Mouse (Mus musculus): ENCODE results near the gene Gfra4. TPM values are rescaled to one million over a fixed set of nuclear protein-coding genes. Genes with fewer than 3 reads are reported as not detected.
A peak's percentile ranks its signal among the peaks of the same experiment; 100 is the strongest.

Gene Gfra4
- polyA plus RNA-seq (2016; fragmentation: Nextera tagmentation; extraction: Ambion mirVana) = 5.9 and 6.8 TPM in 2 replicates

DNA sequence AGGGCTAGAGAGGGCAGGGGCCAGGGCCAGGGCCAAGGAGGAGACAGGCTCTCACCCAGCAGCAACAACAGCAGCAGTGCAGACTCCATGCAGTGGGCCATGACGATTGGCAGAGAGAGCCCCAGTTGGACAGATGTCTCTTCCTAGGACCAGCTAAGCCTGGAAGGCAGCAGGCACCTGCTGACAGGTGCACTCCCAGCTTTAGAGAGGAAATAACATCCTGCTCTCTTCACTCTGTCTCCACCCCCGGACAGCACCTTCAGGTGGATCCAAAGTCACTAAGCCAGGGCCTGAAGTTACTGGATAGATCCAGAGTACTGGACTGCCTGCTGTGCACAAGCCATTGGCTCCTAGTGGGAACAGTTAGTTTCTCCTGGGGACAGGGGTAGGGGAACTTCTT lies at the start of gene Gfra4:
Gene Gfra4 (minus strand): TSS at position 101 of the 400 bp plus-strand sequence.
- peaks cover 7% of the 10 kb centered on the region; the same call in 1 of the 2 replicates for H3K4me1 ChIP-seq
- 66% methylated on average over 2 of the region's 2 CpGs for WGBS
- H3K27ac ChIP-seq (replicated peaks) = no peak within 1 kb of the TSS
- peaks cover 55% of the 10 kb centered on the region for H3K27me3 ChIP-seq
- peak within 1 kb of the TSS; percentile 72 for H3K4me2 ChIP-seq (replicated peaks)
- ATAC-seq (ENCODE audit: low FRiP score, low read depth) = no peak
- H3K4me3 ChIP-seq = no peak within 1 kb of the TSS
- no peaks in the 10 kb centered on the region for H3K9me3 ChIP-seq
- no peaks in the 10 kb centered on the region for H3K36me3 ChIP-seq
- H3K9ac ChIP-seq (replicated peaks) = no peak within 1 kb of the TSS

DNA sequence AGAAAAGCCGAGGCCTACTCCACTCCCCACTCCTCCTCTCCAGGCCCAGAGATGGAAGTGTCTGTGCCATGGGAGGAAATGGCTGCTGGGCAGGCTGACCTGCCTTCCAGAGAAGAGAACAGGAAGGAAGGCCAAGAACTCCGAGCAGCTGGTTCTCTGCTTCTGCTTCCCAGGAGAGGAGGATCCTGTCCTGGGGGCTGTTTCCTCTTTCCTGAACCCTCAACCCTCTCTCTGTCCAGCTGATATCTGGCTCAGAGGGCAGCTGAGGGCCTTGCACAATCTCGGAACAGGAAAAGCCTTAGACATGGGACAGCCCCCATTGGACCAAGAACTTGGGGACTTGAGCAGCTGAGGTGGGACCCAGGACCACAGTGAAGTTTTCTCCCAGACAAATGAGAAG lies 48.0 kb upstream of the Gfra4 start:
- WGBS = 71% methylated on average over 3 of the region's 3 CpGs
- no peaks in the 10 kb centered on the region for H3K9me3 ChIP-seq
- H3K4me3 ChIP-seq = no peak overlapping the region
- no peak for ATAC-seq (ENCODE audit: low FRiP score, low read depth)
- H3K4me1 ChIP-seq = no peaks in the 10 kb centered on the region
- H3K9ac ChIP-seq (replicated peaks) = no peak overlapping the region
- H3K36me3 ChIP-seq = no peaks in the 10 kb centered on the region
- H3K4me2 ChIP-seq (replicated peaks) = no peak overlapping the region
- H3K27me3 ChIP-seq = no peaks in the 10 kb centered on the region
- no peak overlapping the region for H3K27ac ChIP-seq (replicated peaks)

DNA sequence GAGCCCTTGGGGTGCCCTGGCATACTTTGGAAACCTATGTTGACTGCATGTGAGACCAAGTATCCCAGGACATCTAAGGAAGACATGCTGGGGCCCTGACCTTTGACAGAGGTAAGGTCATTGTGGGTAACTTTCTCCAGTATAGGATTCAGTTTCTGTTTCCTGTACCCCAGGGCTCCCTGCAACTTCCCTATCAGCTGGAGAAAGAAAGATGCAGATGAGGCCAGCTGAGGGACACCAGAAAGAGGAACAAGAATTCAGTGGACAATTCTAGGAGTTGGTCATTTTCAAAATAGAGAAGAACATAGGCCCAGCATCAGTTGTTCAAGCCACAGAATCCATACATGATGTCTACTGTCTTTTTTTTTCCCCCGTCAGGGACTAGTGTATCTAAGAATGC lies 46.7 kb upstream of the Gfra4 start:
- Histone ChIP-seq H3K9me3 (no peaks in the 10 kb centered on the region), H3K27me3 (no peaks in the 10 kb centered on the region), H3K4me1 (no peaks in the 10 kb centered on the region), H3K36me3 (no peaks in the 10 kb centered on the region), H3K4me2 (replicated peaks) (no peak overlapping the region), H3K9ac (replicated peaks) (no peak overlapping the region), H3K4me3 (no peak overlapping the region), H3K27ac (replicated peaks) (no peak overlapping the region)
- no peak for ATAC-seq (ENCODE audit: low FRiP score, low read depth)
- 78% methylated on average over 1 of the region's 1 CpGs for WGBS

DNA sequence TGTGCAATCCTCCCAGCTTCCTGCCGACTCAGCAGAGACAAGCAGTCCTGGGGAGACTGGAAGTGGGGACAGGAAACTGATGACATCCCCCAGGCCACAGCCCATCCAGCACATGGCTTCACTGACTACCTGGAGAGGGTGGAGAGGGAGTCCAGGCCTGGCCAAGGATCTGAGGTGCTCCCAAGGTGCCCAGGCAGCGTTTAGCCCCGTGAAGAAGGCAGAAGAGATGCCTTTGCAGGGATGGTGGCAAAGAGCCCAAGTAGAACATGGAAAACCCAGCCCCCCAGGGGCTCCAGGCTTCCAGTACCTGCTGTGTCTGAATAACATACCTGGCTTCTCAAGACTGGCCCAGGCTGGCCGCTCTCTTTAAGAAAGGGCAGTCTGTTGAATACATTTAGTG lies 45.7 kb upstream of the Gfra4 start:
- Histone ChIP-seq H3K36me3 (no peaks in the 10 kb centered on the region), H3K27ac (replicated peaks) (no peak overlapping the region), H3K27me3 (no peaks in the 10 kb centered on the region), H3K4me1 (no peaks in the 10 kb centered on the region), H3K4me3 (no peak overlapping the region), H3K9ac (replicated peaks) (no peak overlapping the region), H3K9me3 (no peaks in the 10 kb centered on the region), H3K4me2 (replicated peaks) (no peak overlapping the region)
- ATAC-seq (ENCODE audit: low FRiP score, low read depth) = no peak
- WGBS = 88% methylated on average over 4 of the region's 4 CpGs

DNA sequence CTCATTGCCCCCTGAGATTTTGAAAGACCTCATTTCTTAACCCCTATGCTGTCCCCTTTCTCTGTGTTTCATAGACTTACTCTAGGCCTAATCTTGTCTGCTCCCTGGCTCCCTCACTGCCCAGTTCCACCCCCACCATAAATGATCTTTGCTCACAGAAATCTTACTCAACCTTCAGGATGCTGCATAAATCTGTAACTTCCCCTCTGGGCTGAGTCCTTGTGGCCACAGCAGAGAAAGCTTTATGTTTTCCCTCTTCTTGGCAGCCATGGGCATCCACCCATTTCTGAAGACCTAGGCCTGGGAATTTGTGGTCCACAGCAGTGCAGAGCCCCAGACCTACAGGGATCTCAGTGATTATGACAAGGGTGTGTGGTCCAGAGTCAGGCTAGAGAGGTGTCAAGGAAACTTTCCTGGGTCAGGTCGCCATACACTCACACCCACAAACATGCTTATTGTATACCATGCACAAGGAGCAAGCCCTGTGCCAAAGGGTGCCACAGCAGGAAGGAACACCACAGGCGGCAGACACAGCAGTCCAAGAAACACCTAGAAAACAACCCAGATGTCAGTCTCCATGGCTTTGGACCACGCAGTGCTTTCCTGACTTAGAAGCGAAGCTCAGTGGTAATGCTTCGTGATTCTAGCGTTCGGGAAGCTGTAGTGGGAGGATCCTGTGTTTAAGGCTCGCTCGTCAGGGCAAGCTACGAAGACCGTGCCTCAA lies 43.9 kb upstream of the Gfra4 start, which contains the start of gene Siglec1:
Gene Siglec1 (minus strand): TSS at position 99 of the 724 bp plus-strand sequence.
- Histone ChIP-seq H3K9ac (replicated peaks) (no peak within 1 kb of the TSS), H3K4me1 (no peaks in the 10 kb centered on the region), H3K27ac (replicated peaks) (no peak within 1 kb of the TSS), H3K9me3 (no peaks in the 10 kb centered on the region), H3K4me3 (no peak within 1 kb of the TSS), H3K36me3 (no peaks in the 10 kb centered on the region), H3K4me2 (replicated peaks) (no peak within 1 kb of the TSS), H3K27me3 (no peaks in the 10 kb centered on the region)
- ATAC-seq (ENCODE audit: low FRiP score, low read depth) = no peak
- 85% methylated on average over 11 of the region's 11 CpGs for WGBS

DNA sequence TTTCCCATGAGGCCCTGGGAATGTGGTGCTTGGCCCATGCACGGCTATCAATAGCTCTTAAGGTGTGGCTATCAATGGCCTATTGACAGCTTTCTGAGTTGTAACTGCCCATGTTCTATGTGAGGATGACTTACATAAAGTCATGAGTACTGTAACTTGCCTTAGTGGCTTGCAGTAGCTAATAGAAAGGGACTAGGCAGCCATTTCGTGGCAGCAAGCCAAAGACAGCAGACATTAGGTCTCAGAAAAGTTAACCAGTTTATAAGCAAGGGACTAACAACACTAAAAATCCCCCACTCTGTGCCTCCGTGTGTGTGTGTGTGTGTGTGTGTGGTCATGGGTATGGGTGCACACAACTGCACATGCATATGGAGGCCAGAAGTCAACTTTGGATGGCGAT lies 41.3 kb upstream of the Gfra4 start:
- H3K36me3 ChIP-seq = no peaks in the 10 kb centered on the region
- no peak overlapping the region for H3K4me3 ChIP-seq
- H3K9me3 ChIP-seq = no peaks in the 10 kb centered on the region
- no peaks in the 10 kb centered on the region for H3K27me3 ChIP-seq
- 93% methylated on average over 4 of the region's 4 CpGs for WGBS
- no peaks in the 10 kb centered on the region for H3K4me1 ChIP-seq
- H3K9ac ChIP-seq (replicated peaks) = no peak overlapping the region
- no peak for ATAC-seq (ENCODE audit: low FRiP score, low read depth)
- no peak overlapping the region for H3K27ac ChIP-seq (replicated peaks)
- no peak overlapping the region for H3K4me2 ChIP-seq (replicated peaks)

DNA sequence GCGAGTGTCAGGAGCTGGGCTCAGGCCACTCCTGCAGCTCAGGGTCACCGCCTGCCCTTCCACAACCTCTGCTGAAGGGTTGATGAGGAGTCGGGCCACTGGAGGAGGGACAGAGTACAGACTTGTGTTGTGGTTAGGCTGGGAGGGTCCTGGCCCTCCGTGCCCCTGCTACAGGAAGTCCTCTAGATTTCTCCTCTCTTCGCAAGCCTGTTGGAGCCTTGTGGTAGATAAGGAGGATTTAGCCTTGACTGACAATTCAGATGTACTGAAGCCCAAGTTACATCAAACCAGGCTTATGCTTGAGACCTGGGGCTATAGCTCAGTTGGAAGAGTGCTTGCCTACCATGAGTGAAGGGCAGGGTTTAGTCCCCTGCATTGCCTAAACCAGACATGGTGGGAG lies 37.6 kb upstream of the Gfra4 start:
- Histone ChIP-seq H3K36me3 (no peaks in the 10 kb centered on the region), H3K4me2 (replicated peaks) (no peak overlapping the region), H3K27me3 (no peaks in the 10 kb centered on the region), H3K4me3 (no peak overlapping the region), H3K9ac (replicated peaks) (no peak overlapping the region), H3K9me3 (no peaks in the 10 kb centered on the region), H3K27ac (replicated peaks) (no peak overlapping the region), H3K4me1 (no peaks in the 10 kb centered on the region)
- 88% methylated on average over 5 of the region's 5 CpGs for WGBS
- ATAC-seq (ENCODE audit: low FRiP score, low read depth) = no peak

DNA sequence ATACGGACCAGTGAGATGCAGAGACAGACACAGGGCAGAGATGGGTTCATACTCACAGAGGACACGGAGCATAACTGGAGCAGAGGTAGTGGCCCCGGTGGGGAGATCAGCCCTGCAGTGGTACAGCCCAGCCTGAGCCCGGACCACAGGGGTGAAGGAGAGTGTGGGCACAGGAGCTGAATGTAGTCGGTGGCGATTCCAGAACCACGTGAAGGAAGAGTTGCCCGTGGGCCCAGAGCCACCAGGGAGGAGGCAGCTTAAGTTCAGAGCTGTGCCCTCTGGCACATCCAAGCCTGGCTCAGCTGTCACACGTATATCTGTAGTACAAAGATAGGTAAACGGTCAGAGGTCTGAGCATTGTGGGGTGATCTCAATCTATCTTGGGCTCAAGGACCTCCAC lies 29.6 kb upstream of the Gfra4 start:
- Histone ChIP-seq H3K27me3 (no peaks in the 10 kb centered on the region), H3K4me2 (replicated peaks) (no peak overlapping the region), H3K4me3 (no peak overlapping the region), H3K4me1 (no peaks in the 10 kb centered on the region), H3K9me3 (no peaks in the 10 kb centered on the region), H3K9ac (replicated peaks) (no peak overlapping the region), H3K36me3 (no peaks in the 10 kb centered on the region), H3K27ac (replicated peaks) (no peak overlapping the region)
- ATAC-seq (ENCODE audit: low FRiP score, low read depth) = no peak
- WGBS = 91% methylated on average over 10 of the region's 10 CpGs

DNA sequence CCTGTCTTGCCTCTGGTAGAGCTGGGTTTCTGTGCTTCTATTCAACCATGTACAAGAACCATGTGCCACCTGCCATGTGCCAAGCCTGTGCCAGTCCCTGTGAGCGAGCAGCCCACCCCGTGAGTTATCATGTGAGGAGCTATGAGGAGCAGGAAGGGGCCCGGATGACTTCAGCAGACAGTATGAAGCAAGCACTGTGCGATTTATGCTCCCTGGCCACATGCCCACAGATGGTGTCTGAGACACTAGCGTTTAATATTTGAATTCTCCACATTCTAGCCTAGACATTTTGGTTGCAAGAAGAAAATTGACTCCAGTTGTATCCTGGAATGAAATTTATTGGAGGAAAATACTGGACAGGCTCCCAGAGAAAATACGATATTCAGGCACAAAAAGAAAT lies 24.6 kb upstream of the Gfra4 start:
- peaks cover 7% of the 10 kb centered on the region for H3K4me1 ChIP-seq
- H3K27ac ChIP-seq (replicated peaks) = no peak overlapping the region
- ATAC-seq (ENCODE audit: low FRiP score, low read depth) = no peak
- peaks cover 29% of the 10 kb centered on the region for H3K27me3 ChIP-seq
- no peak overlapping the region for H3K9ac ChIP-seq (replicated peaks)
- no peaks in the 10 kb centered on the region for H3K9me3 ChIP-seq
- H3K4me3 ChIP-seq = no peak overlapping the region
- H3K36me3 ChIP-seq = no peaks in the 10 kb centered on the region
- no peak overlapping the region for H3K4me2 ChIP-seq (replicated peaks)
- WGBS = 81% methylated on average over 6 of the region's 6 CpGs

DNA sequence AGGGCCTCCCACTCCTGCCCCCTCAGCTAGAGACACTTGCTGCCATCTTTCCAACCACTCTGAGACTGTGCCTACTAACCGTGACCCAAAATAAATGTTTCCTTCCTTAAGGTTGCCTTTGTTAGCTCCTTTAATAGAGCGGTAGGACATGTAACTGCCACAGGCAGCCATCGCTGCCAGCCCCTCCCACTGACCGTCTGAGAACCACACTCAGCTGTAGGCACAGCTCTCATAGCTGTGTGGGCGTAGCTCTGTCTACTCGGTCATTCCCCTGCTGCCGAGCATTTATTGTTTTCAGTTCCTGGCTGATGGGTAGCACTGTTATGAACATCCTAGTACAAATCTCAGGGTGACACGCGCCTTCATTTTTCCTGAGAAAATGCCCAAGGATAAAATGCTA lies 23.5 kb upstream of the Gfra4 start:
- Histone ChIP-seq H3K4me1 (peaks cover 7% of the 10 kb centered on the region), H3K4me2 (replicated peaks) (no peak overlapping the region), H3K27ac (replicated peaks) (no peak overlapping the region), H3K9ac (replicated peaks) (no peak overlapping the region), H3K27me3 (peaks cover 40% of the 10 kb centered on the region), H3K4me3 (no peak overlapping the region), H3K9me3 (no peaks in the 10 kb centered on the region), H3K36me3 (no peaks in the 10 kb centered on the region)
- no peak for ATAC-seq (ENCODE audit: low FRiP score, low read depth)
- 69% methylated on average over 9 of the region's 9 CpGs for WGBS

DNA sequence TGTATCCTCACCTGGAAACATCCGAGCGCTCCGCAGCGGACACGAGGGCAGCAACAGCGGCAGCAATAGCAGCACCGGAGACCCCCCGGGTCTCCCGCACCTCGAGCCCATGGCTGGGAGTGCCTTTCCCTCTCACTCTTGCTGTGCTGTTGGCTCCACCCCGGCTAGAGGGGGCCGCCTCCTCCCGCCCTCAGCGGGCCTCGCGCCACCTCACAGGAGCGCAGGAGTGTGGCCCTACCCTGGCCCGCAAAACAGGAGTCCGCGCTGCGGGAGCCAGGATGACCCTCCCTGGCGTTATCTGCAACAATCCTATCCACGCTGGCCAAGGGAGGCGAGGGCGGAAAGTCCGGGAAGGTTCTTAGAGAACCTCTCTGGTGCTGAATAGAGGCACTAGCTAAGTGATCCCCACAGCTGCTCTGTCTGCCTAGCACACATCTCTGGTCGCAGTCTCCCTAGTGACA lies 20.5 kb upstream of the Gfra4 start, which contains the start of gene Adam33:
Gene Adam33 (minus strand): TSS at position 411 of the 461 bp plus-strand sequence.
- Histone ChIP-seq H3K4me1 (peaks cover 7% of the 10 kb centered on the region), H3K4me3 (peak within 1 kb of the TSS; percentile 23), H3K4me2 (replicated peaks) (peak within 1 kb of the TSS; percentile 47), H3K27ac (replicated peaks) (no peak within 1 kb of the TSS), H3K27me3 (peaks cover 51% of the 10 kb centered on the region), H3K36me3 (no peaks in the 10 kb centered on the region), H3K9me3 (no peaks in the 10 kb centered on the region), H3K9ac (replicated peaks) (0 out of 2 replicates have a peak within 1 kb of the TSS, but pooled peaks have one; percentile 37)
- WGBS = 2% methylated on average over 21 of the region's 27 CpGs
- ATAC-seq (ENCODE audit: low FRiP score, low read depth) = no peak

DNA sequence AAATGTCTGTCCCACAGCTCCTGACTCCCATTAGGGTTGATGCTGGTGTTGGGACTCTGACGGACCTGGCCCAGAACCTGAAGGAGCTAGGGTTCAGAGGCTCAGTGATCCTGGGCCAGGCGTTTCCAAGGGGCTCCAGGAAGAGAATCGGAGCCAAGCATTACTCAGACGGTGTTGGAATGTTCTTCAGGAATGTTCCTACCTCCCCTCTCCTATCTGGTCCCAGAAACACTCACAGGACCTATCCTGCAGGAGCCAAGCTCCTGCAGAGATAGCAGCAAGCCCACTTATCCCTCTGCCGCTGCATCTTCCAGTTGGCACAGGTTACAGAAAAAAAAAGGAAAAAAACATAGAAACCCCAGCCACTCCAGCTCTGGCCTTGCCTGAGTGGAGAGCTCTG lies 18.7 kb upstream of the Gfra4 start:
- peaks cover 66% of the 10 kb centered on the region for H3K27me3 ChIP-seq
- H3K4me3 ChIP-seq = no peak overlapping the region
- H3K4me2 ChIP-seq (replicated peaks) = no peak overlapping the region
- WGBS = 69% methylated on average over 5 of the region's 5 CpGs
- no peak for ATAC-seq (ENCODE audit: low FRiP score, low read depth)
- no peak overlapping the region for H3K27ac ChIP-seq (replicated peaks)
- H3K9ac ChIP-seq (replicated peaks) = no peak overlapping the region
- H3K4me1 ChIP-seq = peaks cover 7% of the 10 kb centered on the region
- H3K36me3 ChIP-seq = no peaks in the 10 kb centered on the region
- H3K9me3 ChIP-seq = no peaks in the 10 kb centered on the region
